ENCODE assay signal across 32 mouse cellular contexts in the genomic region with DNA sequence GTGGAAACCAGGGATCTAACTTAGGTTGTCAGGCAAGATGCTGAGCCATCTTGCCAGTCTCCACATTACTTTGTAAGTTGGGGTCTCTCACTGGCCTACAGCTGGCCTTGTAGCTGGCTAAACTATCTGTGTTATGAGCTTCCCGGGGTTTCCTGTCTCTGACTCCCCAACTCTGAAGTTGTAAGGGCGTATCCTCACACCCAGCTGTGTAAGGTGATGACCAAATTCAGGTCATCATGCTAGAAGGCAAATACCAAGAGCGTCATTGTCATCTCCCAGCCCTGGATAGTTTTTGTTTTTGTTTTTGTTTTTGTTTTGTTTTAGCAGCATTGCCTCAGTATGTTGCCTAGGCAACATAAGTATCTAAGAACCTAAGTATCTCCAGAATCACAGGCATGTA. TPM values are rescaled to one million over a fixed set of nuclear protein-coding genes. Genes with fewer than 3 reads are reported as not detected.
"Had no signal": no experiment of that assay in that cellular context is flagged by ENCODE, and none has a peak within 500 bp of the region (broad histone marks: within the 10 kb centered on the region; RNA-seq: fewer than 3 reads in every experiment).

No protein-coding gene starts in this region.

- H3K36me3 ChIP-seq: embryonic facial prominence, embryonic 10.5 days; embryonic facial prominence, embryonic 12.5 days; embryonic facial prominence, embryonic 13.5 days; embryonic facial prominence, embryonic 15.5 days; forebrain, embryonic 10.5 days; forebrain, embryonic 12.5 days; forebrain, embryonic 15.5 days had no signal

- H3K27ac ChIP-seq: embryonic facial prominence, embryonic 10.5 days; embryonic facial prominence, embryonic 12.5 days; embryonic facial prominence, embryonic 13.5 days; embryonic facial prominence, embryonic 15.5 days; forebrain, embryonic 10.5 days; forebrain, embryonic 12.5 days; forebrain, embryonic 13.5 days; forebrain, embryonic 15.5 days; gastrocnemius, adult 2 months; heart, adult 2 months had no signal

- DNase-seq: cerebellum, adult 8-10 months; cerebellum, adult 9-10 months; cerebellum, adult 9-11 months; cerebellum, postnatal 10 days; cerebellum, postnatal 14 days; cerebellum, postnatal 25 days; cerebellum, postnatal 36 days; embryo, embryonic 11 days; forebrain, postnatal 0 days; gastrocnemius, adult 2 months; gastrocnemius, postnatal 10 days; gastrocnemius, postnatal 14 days; gastrocnemius, postnatal 25 days; gastrocnemius, postnatal 36 days; heart, adult 11 months; heart, adult 18-20 months; heart, adult 2 months had no signal

- H3K4me3 ChIP-seq: embryonic facial prominence, embryonic 10.5 days; embryonic facial prominence, embryonic 12.5 days; embryonic facial prominence, embryonic 13.5 days; embryonic facial prominence, embryonic 15.5 days; erythroblast, embryonic 14.5 days; forebrain, embryonic 10.5 days; forebrain, embryonic 12.5 days; forebrain, embryonic 13.5 days; forebrain, embryonic 15.5 days; gastrocnemius, adult 2 months; heart, adult 2 months had no signal

- H3K27me3 ChIP-seq: embryonic facial prominence, embryonic 12.5 days; embryonic facial prominence, embryonic 13.5 days; embryonic facial prominence, embryonic 15.5 days; forebrain, embryonic 13.5 days; forebrain, embryonic 15.5 days had no signal

RNA-seq across cellular contexts. Expression of gene Cdhr5, which starts 6.0 kb away (rescaled TPM):
- polyA plus RNA-seq: cortical plate, adult 2 months; embryonic facial prominence, embryonic 11.5 days; embryonic facial prominence, embryonic 12.5 days; embryonic facial prominence, embryonic 13.5 days; erythroblast, embryonic 14.5 days; forebrain, embryonic 10.5 days; forebrain, embryonic 11.5 days; forebrain, embryonic 12.5 days; forebrain, embryonic 13.5 days; forebrain, embryonic 14.5 days; forebrain, embryonic 15.5 days; forebrain, embryonic 16.5 days; forebrain, postnatal 0 days; frontal cortex, adult 2 months; heart, adult 2 months had no signal

RNA-seq across cellular contexts. Expression of gene Sct, which starts 8.3 kb away (rescaled TPM):
- polyA plus RNA-seq: erythroblast, embryonic 14.5 days; heart, adult 2 months had no signal

RNA-seq across cellular contexts. Expression of gene Drd4, which starts 21.2 kb away (rescaled TPM):
- polyA plus RNA-seq: erythroblast, embryonic 14.5 days had no signal
